Mouse (Mus musculus) left cerebral cortex, adult 18-20 months (tissue): ENCODE data around the gene Hid1. TPM values are rescaled to one million over a fixed set of nuclear protein-coding genes. Genes with fewer than 3 reads are reported as not detected.
A peak's percentile ranks its signal among the peaks of the same experiment; 100 is the strongest.

ENCODE experiments used
- DNase-seq, 2 experiments: peaks; one replicate each; pipeline ENCODE4 v3.0.0; 2021 to 2022; ENCODE audit warnings: low spot score in 2 of 2, mixed read lengths in 1 of 2
- total RNA-seq, 2 experiments: library from RNA; stranded (reverse); gene quantifications; 2 replicates each; pipeline ENCODE4 v1.2.3; 2021

Hid1 gene
- total RNA-seq, 2 experiments from 2014 or later = 111 to 114 TPM

- no peak for DNase-seq
These were observed 26.3 kb downstream of the Hid1 start for GRCm38 (mm10) chr11:115341246-115341645.

GRCm38 (mm10) chr11:115337826-115338225, 29.7 kb downstream of the Hid1 start:
- no peak for DNase-seq

- no peak for DNase-seq
These were observed 30.2 kb downstream of the Hid1 start for GRCm38 (mm10) chr11:115337350-115337749.

- DNase-seq = no peak
These were observed 31.4 kb downstream of the Hid1 start for GRCm38 (mm10) chr11:115336115-115336514.

GRCm38 (mm10) chr11:115335223-115335622, 32.3 kb downstream of the Hid1 start:
- DNase-seq = no peak

- no peak for DNase-seq
These were observed 33.0 kb downstream of the Hid1 start, which contains the start of gene Otop3 for GRCm38 (mm10) chr11:115334531-115334930. Gene Otop3 (plus strand): TSS chr11:115334731.

- DNase-seq = no peak
These were observed 38.2 kb downstream of the Hid1 start for GRCm38 (mm10) chr11:115329339-115329738.

- DNase-seq = peak; percentile 48 to 74
These were observed 40.8 kb downstream of the Hid1 start for GRCm38 (mm10) chr11:115326730-115327129.

GRCm38 (mm10) chr11:115323354-115323753, 44.2 kb downstream of the Hid1 start:
- DNase-seq = no peak

- DNase-seq = peak; percentile 50 to 52
These were observed 45.5 kb downstream of the Hid1 start, which contains the start of gene Ush1g for GRCm38 (mm10) chr11:115321906-115322693. Gene Ush1g (minus strand): TSS chr11:115322041.

- DNase-seq = no peak
These were observed 47.7 kb downstream of the Hid1 start for GRCm38 (mm10) chr11:115319704-115320383.

GRCm38 (mm10) chr11:115318245-115319027, 49.1 kb downstream of the Hid1 start:
- DNase-seq = no peak

GRCm38 (mm10) chr11:115317204-115317603, 50.4 kb downstream of the Hid1 start:
- no peak for DNase-seq

- no peak for DNase-seq
These were observed 53.3 kb downstream of the Hid1 start for GRCm38 (mm10) chr11:115314249-115314648.

- DNase-seq = no peak
These were observed 58.8 kb downstream of the Hid1 start for GRCm38 (mm10) chr11:115308781-115309180.

GRCm38 (mm10) chr11:115306863-115307262, 60.7 kb downstream of the Hid1 start, which contains the start of gene Otop2:
Gene Otop2 (plus strand): TSS chr11:115307163.
- no peak for DNase-seq

GRCm38 (mm10) chr11:115303167-115303566, 64.4 kb downstream of the Hid1 start:
- no peak for DNase-seq

GRCm38 (mm10) chr11:115301351-115301750, 66.2 kb downstream of the Hid1 start:
- DNase-seq = no peak

- no peak for DNase-seq
These were observed 66.8 kb downstream of the Hid1 start for GRCm38 (mm10) chr11:115300745-115301144.

- no peak for DNase-seq
These were observed 69.4 kb downstream of the Hid1 start for GRCm38 (mm10) chr11:115298160-115298559.
